In genomic region chr5:102074086-102074485, GRCm38 (mm10) we compare ENCODE assay signal across 8 mouse cellular contexts. TPM values are rescaled to one million over a fixed set of nuclear protein-coding genes. Genes with fewer than 3 reads are reported as not detected.
DNase-seq lines count a peak whose midpoint lies in the region; ATAC-seq and TF ChIP-seq lines count a peak whose summit lies in the region.

No protein-coding gene starts in this region.

- peaks cover 3% of the 10 kb centered on the region; the same call in 1 of the 2 replicates for H3K4me1 ChIP-seq in lung, embryonic 14.5 days (ENCODE audit: insufficient read depth)

- no peak overlapping the region for H3K4me2 ChIP-seq in lung, embryonic 14.5 days

- H3K27me3 ChIP-seq in lung, embryonic 14.5 days (ENCODE audit: insufficient read depth, low read length): no peaks in the 10 kb centered on the region

- H3K9ac ChIP-seq in lung, embryonic 14.5 days: no peak overlapping the region

- no peak overlapping the region for H3K27ac ChIP-seq in lung, embryonic 14.5 days (ENCODE audit: low read depth)

- no peak overlapping the region for H3K4me3 ChIP-seq in lung, embryonic 14.5 days (ENCODE audit: low read depth, low read length)

- intact Hi-C loops in heart, postnatal 25 days (cut with DNase I): loop anchor here (1.0 to 10.0 kb wide), 3 partner anchors 72 to 309 kb away; partner anchors contain the start of gene Cds1

- no peaks in the 10 kb centered on the region for H3K9me3 ChIP-seq in lung, embryonic 14.5 days (ENCODE audit: low read depth, low read length)

- peak; percentile 66 for TF ChIP-seq CTCF in lung, embryonic 14.5 days (IDR thresholded peaks at IDR 0.05; ENCODE audit: low read depth)

- DNase-seq in heart, adult 11 months: peak; percentile 67
- DNase-seq in heart, postnatal 25 days (ENCODE audit: low spot score): no peak
- DNase-seq in thymus, postnatal 0 days (ENCODE audit: low spot score): peak; percentile 45
- no peak for DNase-seq in thymus, postnatal 36 days
- DNase-seq in cerebellum, adult 9-11 months: peak; percentile 76
- DNase-seq in kidney, postnatal 10 days: peak; percentile 88
- peak; percentile 94 for DNase-seq in lung, embryonic 14.5 days
- DNase-seq in yolk sac, embryonic 10.5 days (ENCODE audit: low spot score): peak; percentile 39

- H3K36me3 ChIP-seq in lung, embryonic 14.5 days (ENCODE audit: insufficient read depth): no peaks in the 10 kb centered on the region

- 0% methylated on average over 1 of the region's 1 CpGs for WGBS in lung, embryonic 14.5 days

- ATAC-seq in lung, embryonic 14.5 days (ENCODE audit: insufficient read depth): no peak

RNA-seq across cellular contexts. Expression of gene Wdfy3, which starts 4.4 kb away (rescaled TPM):
- total RNA-seq in heart, postnatal 25 days (2021): 10 to 100 TPM; 28.7 to 33.1 TPM
- 1.9 and 2.0 TPM in 2 replicates for polyA plus RNA-seq in thymus, postnatal 0 days (2015; fragmentation: Nextera tagmentation; extraction: Ambion mirVana)
- polyA plus RNA-seq in lung, embryonic 14.5 days (2014; fragmentation: Nextera tagmentation; extraction: Ambion mirVana): 20.4 and 21.7 TPM in 2 replicates

Comparison
In these comparisons a context has a peak if more than half of its experiments do, and no peak if none do; other contexts are left out.
1. DNase-seq: peak in heart, adult 11 months (single experiment), thymus, postnatal 0 days (single experiment), cerebellum, adult 9-11 months (single experiment), kidney, postnatal 10 days (single experiment), lung, embryonic 14.5 days (single experiment) and yolk sac, embryonic 10.5 days (single experiment); none in heart, postnatal 25 days (single experiment) and thymus, postnatal 36 days (0 of 2).